Mouse (Mus musculus): ENCODE measurements around the gene Skida1.
"Not testable (repeated sequence)": the region's sequence is repeated elsewhere in the genome, so short reads cannot be mapped to it uniquely, and the experiment has no call there.

Gene Skida1

GRCm38 (mm10) chr2:18048453-18049075 lies at the start of gene Skida1:
Gene Skida1, minus strand, starts transcription at chr2:18049051.
- in situ Hi-C loops (cut with MboI, MseI) = no loop called here

GRCm38 (mm10) chr2:18095804-18096203 lies 47.0 kb upstream of the Skida1 start:
- in situ Hi-C loops (cut with MboI, MseI) = loop anchor here (5.0 kb wide), 1 partner anchor 36 kb away; no protein-coding TSS in a partner anchor

GRCm38 (mm10) chr2:18094319-18094718 lies 45.5 kb upstream of the Skida1 start:
- in situ Hi-C loops (cut with MboI, MseI) = no loop called here

- in situ Hi-C loops (cut with MboI, MseI) = no loop called here
Measured at GRCm38 (mm10) chr2:18093858-18094257, 45.0 kb upstream of the Skida1 start.

GRCm38 (mm10) chr2:18087695-18088094 lies 38.8 kb upstream of the Skida1 start:
- in situ Hi-C loops (cut with MboI, MseI) = not testable (repeated sequence)

GRCm38 (mm10) chr2:18080182-18080860 lies 31.5 kb upstream of the Skida1 start:
- in situ Hi-C loops (cut with MboI, MseI) = no loop called here

- in situ Hi-C loops (cut with MboI, MseI) = no loop called here
Measured at GRCm38 (mm10) chr2:18071947-18072346, 23.1 kb upstream of the Skida1 start.

GRCm38 (mm10) chr2:18068071-18068796 lies 19.4 kb upstream of the Skida1 start:
- in situ Hi-C loops (cut with MboI, MseI) = no loop called here

- in situ Hi-C loops (cut with MboI, MseI) = no loop called here
Measured at GRCm38 (mm10) chr2:18066436-18066835, 17.6 kb upstream of the Skida1 start.

GRCm38 (mm10) chr2:18065708-18066030 lies 16.8 kb upstream of the Skida1 start:
- in situ Hi-C loops (cut with MboI, MseI) = no loop called here

- in situ Hi-C loops (cut with MboI, MseI) = no loop called here
Measured at GRCm38 (mm10) chr2:18064941-18065707, 16.3 kb upstream of the Skida1 start.

- in situ Hi-C loops (cut with MboI, MseI) = no loop called here
Measured at GRCm38 (mm10) chr2:18064356-18064858, 15.6 kb upstream of the Skida1 start.

GRCm38 (mm10) chr2:18063763-18064251 lies 15.0 kb upstream of the Skida1 start:
- in situ Hi-C loops (cut with MboI, MseI) = no loop called here

GRCm38 (mm10) chr2:18060396-18060795 lies 11.5 kb upstream of the Skida1 start:
- in situ Hi-C loops (cut with MboI, MseI) = no loop called here

GRCm38 (mm10) chr2:18059891-18060290 lies 11.0 kb upstream of the Skida1 start:
- in situ Hi-C loops (cut with MboI, MseI) = loop anchor here (5.0 kb wide), 1 partner anchor 622 kb away; no protein-coding TSS in a partner anchor

GRCm38 (mm10) chr2:18059063-18059462 lies 10.2 kb upstream of the Skida1 start:
- in situ Hi-C loops (cut with MboI, MseI) = loop anchor here (5.0 kb wide), 1 partner anchor 623 kb away; no protein-coding TSS in a partner anchor

- in situ Hi-C loops (cut with MboI, MseI) = loop anchor here (5.0 kb wide), 1 partner anchor 624 kb away; no protein-coding TSS in a partner anchor
Measured at GRCm38 (mm10) chr2:18058146-18058708, 9.4 kb upstream of the Skida1 start.

- in situ Hi-C loops (cut with MboI, MseI) = loop anchor here (5.0 kb wide), 1 partner anchor 625 kb away; no protein-coding TSS in a partner anchor
Measured at GRCm38 (mm10) chr2:18057336-18058145, 8.7 kb upstream of the Skida1 start.

GRCm38 (mm10) chr2:18056786-18057255 lies 8.0 kb upstream of the Skida1 start:
- in situ Hi-C loops (cut with MboI, MseI) = loop anchor here (5.0 kb wide), 1 partner anchor 625 kb away; no protein-coding TSS in a partner anchor
